Comparison of ENCODE assay signal across 16 mouse cellular contexts in genomic region chr2:120032726-120033467, GRCm38 (mm10).
"Had no signal": no experiment of that assay in that cellular context is flagged by ENCODE, and none has a peak within 500 bp of the region (broad histone marks: within the 10 kb centered on the region; RNA-seq: fewer than 3 reads in every experiment).

Gene Pla2g4b (plus strand): TSS chr2:120033417.

- ATAC-seq: liver, postnatal 0 days; midbrain, embryonic 15.5 days had no signal

- H3K4me3 ChIP-seq: liver, embryonic 13.5 days; liver, embryonic 15.5 days; megakaryocyte, embryonic 14.5 days; midbrain, embryonic 12.5 days; midbrain, embryonic 15.5 days; neural tube, embryonic 12.5 days; stomach, embryonic 15.5 days had no signal

- H3K27ac ChIP-seq: liver, embryonic 13.5 days; liver, embryonic 15.5 days; macrophage; midbrain, embryonic 12.5 days; midbrain, embryonic 15.5 days; neural tube, embryonic 12.5 days; stomach, embryonic 15.5 days had no signal

- H3K27me3 ChIP-seq: liver, embryonic 13.5 days; liver, embryonic 15.5 days; midbrain, embryonic 12.5 days; midbrain, embryonic 15.5 days; neural tube, embryonic 12.5 days; stomach, embryonic 15.5 days had no signal

- H3K9ac ChIP-seq: liver, embryonic 13.5 days; liver, embryonic 15.5 days; liver, postnatal 0 days; lung, embryonic 14.5 days; midbrain, embryonic 12.5 days; midbrain, embryonic 15.5 days; stomach, embryonic 15.5 days had no signal

- H3K9me3 ChIP-seq: liver, embryonic 13.5 days; liver, embryonic 15.5 days; megakaryocyte, embryonic 14.5 days; midbrain, embryonic 12.5 days; midbrain, embryonic 15.5 days; neural tube, embryonic 12.5 days; stomach, embryonic 15.5 days had no signal

- DNase-seq: liver, embryonic 13.5 days; liver, postnatal 0 days; lung, embryonic 14.5 days; retina, postnatal 1 day; right cerebral cortex, adult 18-20 months; right cerebral cortex, postnatal 25 days; thymus, adult 18-20 months; thymus, postnatal 14 days; thymus, postnatal 36 days had no signal

- H3K4me2 ChIP-seq: liver, embryonic 13.5 days; liver, embryonic 15.5 days; lung, embryonic 14.5 days; midbrain, embryonic 12.5 days; midbrain, embryonic 15.5 days; neural tube, embryonic 12.5 days; stomach, embryonic 15.5 days had no signal
